ENCODE assay signal across 27 mouse cellular contexts in the genomic region with DNA sequence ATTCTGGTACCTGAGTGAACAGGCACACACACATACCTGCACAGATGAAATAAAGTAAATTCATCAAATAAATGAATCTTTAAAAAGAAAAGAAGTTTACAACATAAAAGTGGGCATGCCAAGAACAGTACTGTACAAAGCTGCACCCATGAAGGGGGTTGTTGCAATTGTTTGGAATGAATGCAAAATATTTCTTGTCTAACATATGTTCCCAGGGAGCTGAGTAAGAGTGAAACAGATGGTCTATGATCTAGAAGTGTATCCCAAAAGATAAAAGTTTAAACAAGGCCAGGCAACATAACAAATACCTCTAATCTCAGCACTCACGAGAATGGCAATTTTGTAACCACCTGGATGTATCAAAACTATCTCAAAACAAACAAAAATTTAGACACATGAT.
"Had no signal": no experiment of that assay in that cellular context is flagged by ENCODE, and none has a peak within 500 bp of the region (broad histone marks: within the 10 kb centered on the region; RNA-seq: fewer than 3 reads in every experiment).

No protein-coding gene starts in this region.

- H3K4me3 ChIP-seq: heart, adult 2 months; heart, embryonic 13.5 days; heart, embryonic 15.5 days; hindbrain, embryonic 13.5 days; hindbrain, embryonic 15.5 days; kidney, embryonic 15.5 days; left cerebral cortex, adult 2 months; limb, embryonic 13.5 days; limb, embryonic 15.5 days; liver, embryonic 12.5 days had no signal

- H3K27ac ChIP-seq: heart, adult 2 months; heart, embryonic 13.5 days; heart, embryonic 15.5 days; hindbrain, embryonic 13.5 days; hindbrain, embryonic 15.5 days; hindbrain, postnatal 0 days; kidney, embryonic 15.5 days; kidney, postnatal 0 days; left cerebral cortex, adult 2 months; limb, embryonic 13.5 days; limb, embryonic 15.5 days; liver, embryonic 12.5 days; liver, embryonic 14.5 days had no signal

- H3K9ac ChIP-seq: heart, embryonic 13.5 days; heart, embryonic 15.5 days; hindbrain, embryonic 13.5 days; hindbrain, embryonic 15.5 days; kidney, embryonic 15.5 days; limb, embryonic 13.5 days; limb, embryonic 15.5 days; liver, embryonic 12.5 days; liver, embryonic 14.5 days had no signal

- H3K9me3 ChIP-seq: heart, embryonic 13.5 days; heart, embryonic 15.5 days; hindbrain, embryonic 13.5 days; hindbrain, embryonic 15.5 days; kidney, embryonic 15.5 days; limb, embryonic 13.5 days; limb, embryonic 15.5 days; liver, embryonic 12.5 days had no signal

- DNase-seq: gastrocnemius, postnatal 14 days; gastrocnemius, postnatal 36 days; heart, adult 11 months; heart, adult 2 months; heart, postnatal 14 days; heart, postnatal 36 days; kidney, adult 11 months; kidney, adult 2 months; kidney, adult 9 months; kidney, postnatal 14 days; kidney, postnatal 36 days; layer of hippocampus, postnatal 36 days; left cerebral cortex, postnatal 4 days had no signal

- H3K4me1 ChIP-seq: heart, embryonic 13.5 days; heart, embryonic 15.5 days; hindbrain, embryonic 13.5 days; hindbrain, embryonic 15.5 days; kidney, embryonic 15.5 days; limb, embryonic 13.5 days; limb, embryonic 15.5 days; liver, embryonic 12.5 days had no signal

- H3K27me3 ChIP-seq: heart, embryonic 13.5 days; heart, embryonic 15.5 days; hindbrain, embryonic 13.5 days; hindbrain, embryonic 15.5 days; kidney, embryonic 15.5 days; limb, embryonic 13.5 days; limb, embryonic 15.5 days; liver, embryonic 12.5 days had no signal

- ATAC-seq: hindbrain, postnatal 0 days; intestine, embryonic 16.5 days; liver, embryonic 12.5 days had no signal

- H3K4me2 ChIP-seq: heart, embryonic 11.5 days; heart, embryonic 13.5 days; heart, embryonic 15.5 days; hindbrain, embryonic 13.5 days; hindbrain, embryonic 15.5 days; kidney, embryonic 15.5 days; limb, embryonic 13.5 days; limb, embryonic 15.5 days; liver, embryonic 12.5 days had no signal

- H3K36me3 ChIP-seq: heart, embryonic 13.5 days; heart, embryonic 15.5 days; hindbrain, embryonic 13.5 days; hindbrain, embryonic 15.5 days; kidney, embryonic 15.5 days; limb, embryonic 13.5 days; limb, embryonic 15.5 days; liver, embryonic 12.5 days had no signal
